Mouse (Mus musculus) cortical plate, adult 2 months (tissue): ENCODE measurements around the gene Stx17.

ENCODE experiments used
- CTCF ChIP-seq: fragments of 200-500 bp; IDR thresholded peaks from 2 replicates; pipeline ENCODE4 v1.5.1; 2011; ENCODE audit warnings: mild to moderate bottlenecking, control low read depth, low read length; ENCODE audit not compliant: insufficient read depth; ENCODE audit errors: extremely low read depth
- POLR2A ChIP-seq: fragments of 200-500 bp; IDR thresholded peaks from 2 replicates; pipeline ENCODE4 v1.6.1; 2011; ENCODE audit warnings: mild to moderate bottlenecking, low read length, control low read depth; ENCODE audit not compliant: insufficient read depth; ENCODE audit errors: extremely low read depth

- TF ChIP-seq CTCF (no peak), POLR2A (no peak)
Observed at GRCm38 (mm10) chr4:48100217-48100616, 24.5 kb upstream of the Stx17 start.
